Mouse (Mus musculus): ENCODE data around the gene Dner.

DNA sequence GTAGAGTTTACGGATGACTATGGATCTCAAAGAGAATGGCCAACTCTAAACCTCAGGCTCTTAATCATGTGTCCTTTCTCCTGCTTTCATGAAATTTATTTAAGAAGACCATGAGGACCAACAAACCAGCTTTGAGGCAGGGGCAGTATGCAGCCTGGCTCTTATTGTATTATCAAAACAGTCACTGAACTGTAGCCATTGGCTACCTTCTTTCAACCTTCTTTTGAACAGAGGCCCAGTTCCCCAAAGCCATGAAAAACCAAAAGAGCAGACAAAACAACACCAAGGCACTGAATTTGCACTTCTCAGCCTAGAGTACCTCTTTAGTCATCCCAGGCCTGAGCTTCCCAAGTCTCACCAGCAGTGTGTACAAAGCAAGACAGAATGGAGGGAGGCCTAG is 207.5 kb downstream of the Dner start:
- no peak for TF ChIP-seq CTCF (IDR thresholded peaks at IDR 0.05)
- no peak for TF ChIP-seq EP300 (IDR thresholded peaks at IDR 0.05; ENCODE audit: insufficient read depth, low read depth, low read length)
